Mouse (Mus musculus): ENCODE results near the gene Gm21828. TPM values are rescaled to one million over a fixed set of nuclear protein-coding genes. Genes with fewer than 3 reads are reported as not detected.
"Not testable (repeated sequence)": the region's sequence is repeated elsewhere in the genome, so short reads cannot be mapped to it uniquely, and the experiment has no call there.

Gene Gm21828
- polyA plus RNA-seq (2015; fragmentation: Nextera tagmentation; extraction: Ambion mirVana), result not detected in 2 replicates

GRCm38 (mm10) chrY:13223828-13224227 lies at the start of gene Gm21828:
Gm21828 (minus strand) TSS chrY:13223928.
- ATAC-seq (replicated peaks); H3K9me3 ChIP-seq; H3K27me3 ChIP-seq (replicated peaks); H3K4me2 ChIP-seq; H3K27ac ChIP-seq; H3K4me3 ChIP-seq; H3K36me3 ChIP-seq (replicated peaks); H3K4me1 ChIP-seq; H3K9ac ChIP-seq: not testable (repeated sequence)
- WGBS, result no CpG with 5 or more reads among the region's 3 CpGs

GRCm38 (mm10) chrY:13252091-13252490 lies 28.4 kb upstream of the Gm21828 start, which contains the start of the genes Gm21440 and Gm21454:
Gm21440 (plus strand) TSS chrY:13252391.
Gm21454 (plus strand) TSS chrY:13252442.
- H3K9ac ChIP-seq; H3K4me1 ChIP-seq; ATAC-seq (replicated peaks); H3K9me3 ChIP-seq; H3K36me3 ChIP-seq (replicated peaks); H3K27ac ChIP-seq; H3K27me3 ChIP-seq (replicated peaks); H3K4me3 ChIP-seq; H3K4me2 ChIP-seq: not testable (repeated sequence)

Other genes starting within 250 kb of the Gm21828 start
- not detected in 2 replicates for gene Gm20807, start 181.0 kb downstream of the Gm21828 start, polyA plus RNA-seq (2015; fragmentation: Nextera tagmentation; extraction: Ambion mirVana)
- gene Gm21891, start 90.4 kb downstream of the Gm21828 start, polyA plus RNA-seq (2015; fragmentation: Nextera tagmentation; extraction: Ambion mirVana), result not detected in 2 replicates
- gene Gm21425, start 62.0 kb downstream of the Gm21828 start, polyA plus RNA-seq (2015; fragmentation: Nextera tagmentation; extraction: Ambion mirVana), result not detected in 2 replicates
- not detected in 2 replicates for gene Gm21440, start 28.5 kb upstream of the Gm21828 start, polyA plus RNA-seq (2015; fragmentation: Nextera tagmentation; extraction: Ambion mirVana)
- gene Gm21454, start 28.5 kb upstream of the Gm21828 start, polyA plus RNA-seq (2015; fragmentation: Nextera tagmentation; extraction: Ambion mirVana), result not detected in 2 replicates
- not detected in 2 replicates for gene Gm21725, start 125.1 kb upstream of the Gm21828 start, polyA plus RNA-seq (2015; fragmentation: Nextera tagmentation; extraction: Ambion mirVana)
- not detected in 2 replicates for gene Gm21866, start 241.7 kb upstream of the Gm21828 start, polyA plus RNA-seq (2015; fragmentation: Nextera tagmentation; extraction: Ambion mirVana)

All from midbrain, embryonic 15.5 days (tissue).